Mouse (Mus musculus): ENCODE measurements at regions not wholly inside any gene's neighbourhood (a gene's known extent, or its start where the extent isn't known, plus 50 kb on each side); places are given as distances from the start of the nearest gene placed in this dataset.

- TF ChIP-seq CTCF (IDR thresholded peaks at IDR 0.05; ENCODE audit: low read depth) (no peak), EP300 (optimal IDR thresholded peaks at IDR 0.05) (no peak)
These were observed 453.4 kb downstream of the Otol1 start for GRCm38 (mm10) chr3:70460811-70461210.

Measured in stomach, postnatal 0 days (tissue).